Mouse (Mus musculus): ENCODE results near the gene Klf17. TPM values are rescaled to one million over a fixed set of nuclear protein-coding genes. Genes with fewer than 3 reads are reported as not detected.

The Klf17 gene
- total RNA-seq, 4 experiments from 2014 or later: not detected

Other genes starting within 250 kb of the Klf17 start
- 100 to 1,000 TPM; 104 to 131 (median 119) TPM for gene Eri3, start 215.3 kb downstream of the Klf17 start, total RNA-seq (2022)
- gene Dmap1, start 83.4 kb downstream of the Klf17 start, total RNA-seq (2022): 10 to 100 TPM; 16.2 to 18.6 (median 16.5) TPM
- not detected for gene Gm12845, start 41.2 kb downstream of the Klf17 start, total RNA-seq (2022)
- 10 to 100 TPM in 1 of 4 experiments, 1 to 10 TPM in 3; 6.3 to 12.0 (median 8.8) TPM for gene Slc6a9, start 68.9 kb upstream of the Klf17 start, total RNA-seq (2022)
- under 1 TPM in 2 of 4 experiments, not detected in 2; 0.24 to 0.56 TPM for gene Ccdc24, start 106.9 kb upstream of the Klf17 start, total RNA-seq (2022)
- gene B4galt2, start 117.8 kb upstream of the Klf17 start, total RNA-seq (2022): 1 to 10 TPM; 1.7 to 3.5 (median 2.1) TPM
- 10 to 100 TPM; 86.6 to 96.0 (median 94.8) TPM for gene Atp6v0b, start 121.7 kb upstream of the Klf17 start, total RNA-seq (2022)
- 1 to 10 TPM; 1.7 to 3.1 (median 2.5) TPM for gene Dph2, start 126.4 kb upstream of the Klf17 start, total RNA-seq (2022)
- gene Ipo13, start 149.4 kb upstream of the Klf17 start, total RNA-seq (2022): 100 to 1,000 TPM; 268 to 350 (median 281) TPM
- under 1 TPM in 2 of 4 experiments, not detected in 2; 0.15 to 0.27 TPM for gene Artn, start 164.1 kb upstream of the Klf17 start, total RNA-seq (2022)